Mouse (Mus musculus): ENCODE results near the gene Tspo2. TPM values are rescaled to one million over a fixed set of nuclear protein-coding genes. Genes with fewer than 3 reads are reported as not detected.

The Tspo2 gene
- polyA plus RNA-seq, 1 experiment from 2014 or later, result 0.24 TPM

DNA sequence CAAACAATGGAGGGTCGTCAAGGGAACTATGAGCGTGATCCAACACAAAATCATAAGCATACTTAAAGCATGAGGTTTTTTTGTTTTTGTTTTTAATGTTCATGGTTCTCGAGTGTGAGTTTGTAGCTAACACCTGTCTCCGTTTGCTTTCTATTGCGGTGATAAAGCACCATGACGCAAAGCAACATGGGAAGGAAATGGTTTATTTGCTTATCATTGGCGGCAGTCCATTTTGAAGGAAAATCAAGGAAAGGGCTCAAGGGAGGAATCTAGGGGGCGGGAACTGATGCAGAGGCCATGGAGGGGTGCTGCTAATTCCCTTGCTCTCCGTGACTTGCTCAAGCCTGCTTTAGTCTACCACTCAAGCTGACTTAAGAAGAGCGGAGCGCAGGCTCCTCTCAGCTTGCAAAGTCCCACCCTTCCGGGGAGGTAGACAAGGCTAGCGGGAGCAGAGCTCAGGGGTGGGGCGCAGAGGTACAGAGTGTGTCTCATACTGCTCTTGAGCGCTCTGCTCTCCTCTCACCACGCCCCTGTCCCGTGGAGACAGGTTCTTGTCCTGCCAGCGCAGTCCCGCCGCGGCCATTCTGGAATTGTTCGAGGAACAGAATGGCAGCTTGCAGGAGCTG lies 15.6 kb upstream of the Tspo2 start:
- Histone ChIP-seq H3K27me3 (replicated peaks; ENCODE audit: low read depth, poor library complexity, severe bottlenecking) (peaks cover 28% of the 10 kb centered on the region), H3K4me1 (peaks cover 11% of the 10 kb centered on the region), H3K4me3 (peak overlapping the region; percentile 34), H3K36me3 (replicated peaks) (no peaks in the 10 kb centered on the region), H3K27ac (replicated peaks) (no peak overlapping the region; the same call in 1 of the 2 replicates), H3K9me3 (no peaks in the 10 kb centered on the region)
- DNase-seq (ENCODE audit: low spot score), result no peak
- 43% methylated on average over 22 of the region's 22 CpGs for whole genome bisulfite sequencing

DNA sequence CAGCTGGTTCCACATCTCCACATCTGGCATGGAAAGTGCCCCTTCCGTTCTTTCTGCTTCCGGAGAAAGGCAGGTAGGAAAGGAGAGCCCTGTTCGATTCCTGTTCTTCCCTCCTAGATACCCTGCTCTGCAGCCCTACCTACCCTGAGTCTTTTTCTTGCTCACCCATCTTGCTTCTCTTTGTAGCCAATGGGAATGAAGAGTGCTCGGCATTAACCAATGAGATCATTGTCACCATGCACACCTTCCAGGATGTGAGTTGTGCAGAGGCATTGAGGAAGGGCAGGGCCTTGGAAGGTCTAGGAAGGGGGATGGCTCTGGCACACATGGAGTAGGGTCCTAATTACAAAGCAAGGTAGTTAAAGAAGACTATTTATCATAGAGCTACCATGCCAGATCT lies 12.1 kb upstream of the Tspo2 start:
- Histone ChIP-seq H3K27me3 (replicated peaks; ENCODE audit: low read depth, poor library complexity, severe bottlenecking) (peaks cover 28% of the 10 kb centered on the region), H3K4me3 (no peak overlapping the region), H3K9me3 (no peaks in the 10 kb centered on the region), H3K4me1 (peaks cover 11% of the 10 kb centered on the region), H3K27ac (replicated peaks) (no peak overlapping the region), H3K36me3 (replicated peaks) (no peaks in the 10 kb centered on the region)
- DNase-seq (ENCODE audit: low spot score), result no peak
- 93% methylated on average over 4 of the region's 4 CpGs for WGBS

DNA sequence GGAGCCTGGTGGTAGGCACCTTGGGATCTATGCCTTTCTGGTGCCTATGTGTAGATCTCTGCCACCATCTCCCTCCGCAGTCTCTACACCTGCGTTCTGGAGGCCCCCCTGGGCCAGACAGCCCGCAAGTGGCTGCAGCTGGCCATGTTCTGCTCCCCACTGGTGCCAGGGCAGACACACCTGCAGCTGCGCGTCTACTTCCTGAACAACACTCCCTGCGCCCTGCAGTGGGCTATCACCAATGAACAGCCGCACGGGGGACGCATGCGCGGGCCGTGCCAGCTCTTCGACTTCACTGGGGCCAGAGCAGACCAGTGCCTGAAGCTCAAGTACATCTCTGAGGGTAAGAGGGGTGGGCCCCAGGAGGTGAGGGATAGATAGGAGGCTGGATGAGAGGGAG lies 10.8 kb upstream of the Tspo2 start:
- no peak overlapping the region for H3K4me3 ChIP-seq
- DNase-seq (ENCODE audit: low spot score), result no peak
- 93% methylated on average over 13 of the region's 13 CpGs for WGBS
- H3K27ac ChIP-seq (replicated peaks), result no peak overlapping the region
- no peaks in the 10 kb centered on the region for H3K36me3 ChIP-seq (replicated peaks)
- peaks cover 3% of the 10 kb centered on the region for H3K4me1 ChIP-seq
- no peaks in the 10 kb centered on the region for H3K9me3 ChIP-seq
- H3K27me3 ChIP-seq (replicated peaks; ENCODE audit: low read depth, poor library complexity, severe bottlenecking), result peaks cover 20% of the 10 kb centered on the region

- no peaks in the 10 kb centered on the region for H3K9me3 ChIP-seq
- no peak for DNase-seq (ENCODE audit: low spot score)
- peaks cover 9% of the 10 kb centered on the region; the same call in 1 of the 2 replicates for H3K4me1 ChIP-seq
- no peak overlapping the region for H3K27ac ChIP-seq (replicated peaks)
- 87% methylated on average over 13 of the region's 13 CpGs for WGBS
- no peak overlapping the region for H3K4me3 ChIP-seq
- H3K36me3 ChIP-seq (replicated peaks), result no peaks in the 10 kb centered on the region
- no peaks in the 10 kb centered on the region; the same call in 1 of the 2 replicates for H3K27me3 ChIP-seq (replicated peaks; ENCODE audit: low read depth, poor library complexity, severe bottlenecking)
Measured at GRCm38 (mm10) chr17:48457971-48458653, 6.8 kb upstream of the Tspo2 start.

DNA sequence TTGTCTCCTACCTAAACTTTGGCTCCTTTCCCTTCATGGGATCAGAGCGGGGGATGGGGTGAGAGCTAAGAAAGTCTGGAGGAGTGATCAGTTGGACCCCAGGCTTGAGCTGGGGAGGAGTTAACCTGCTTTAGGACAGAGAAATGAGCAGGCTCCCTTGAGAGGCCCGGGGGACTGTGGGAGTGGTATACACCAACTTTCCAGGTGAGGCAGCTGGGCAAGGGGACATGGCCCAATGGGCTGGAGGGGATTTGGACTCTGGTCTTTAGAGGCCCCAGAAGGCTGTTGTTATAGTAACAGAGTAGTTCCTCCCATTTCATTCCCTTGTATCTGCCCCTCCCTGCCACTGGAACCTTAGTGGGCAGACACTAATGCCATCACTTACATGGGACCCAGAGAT lies 4.6 kb upstream of the Tspo2 start:
- 86% methylated on average over 2 of the region's 2 CpGs for WGBS
- DNase-seq (ENCODE audit: low spot score), result no peak
- H3K9me3 ChIP-seq, result no peaks in the 10 kb centered on the region

DNA sequence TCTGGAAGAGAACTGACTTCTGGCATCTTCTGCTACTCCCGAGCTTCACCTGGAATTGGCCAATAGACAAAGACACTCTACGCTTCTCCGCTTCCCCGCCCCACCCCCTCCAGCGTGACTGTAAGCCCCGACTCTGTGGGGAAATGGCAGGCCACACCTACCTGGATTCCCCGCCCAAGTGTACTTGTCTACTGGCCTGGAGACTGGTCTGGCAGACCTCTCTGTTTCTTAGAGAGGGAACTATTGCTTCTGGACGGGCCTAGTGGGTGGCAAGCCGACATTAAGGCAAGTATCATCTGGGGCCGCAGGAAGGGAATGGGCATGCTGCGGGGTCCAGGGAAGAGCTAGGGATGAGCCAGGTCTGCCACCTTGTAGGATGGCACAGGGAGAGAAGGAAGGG lies 3.4 kb upstream of the Tspo2 start, which contains the start of gene Unc5cl:
Unc5cl (plus strand) TSS at position 214 of the 400 bp plus-strand sequence.
- Histone ChIP-seq H3K4me1 (peaks cover 18% of the 10 kb centered on the region; the same call in 1 of the 2 replicates), H3K9me3 (no peaks in the 10 kb centered on the region), H3K36me3 (replicated peaks) (no peaks in the 10 kb centered on the region), H3K27me3 (replicated peaks; ENCODE audit: low read depth, poor library complexity, severe bottlenecking) (no peaks in the 10 kb centered on the region), H3K27ac (replicated peaks) (0 out of 2 replicates have a peak within 1 kb of the TSS, but pooled peaks have one; percentile 4), H3K4me3 (no peak within 1 kb of the TSS)
- WGBS, result 52% methylated on average over 11 of the region's 11 CpGs
- DNase-seq (ENCODE audit: low spot score), result peak; percentile 32

More for the DNA sequence above, 4.6 kb upstream of the Tspo2 start:
- H3K36me3 ChIP-seq (replicated peaks), result no peaks in the 10 kb centered on the region
- H3K27ac ChIP-seq (replicated peaks), result no peak overlapping the region
- no peaks in the 10 kb centered on the region; the same call in 1 of the 2 replicates for H3K27me3 ChIP-seq (replicated peaks; ENCODE audit: low read depth, poor library complexity, severe bottlenecking)
- no peak overlapping the region for H3K4me3 ChIP-seq
- peaks cover 18% of the 10 kb centered on the region; the same call in 1 of the 2 replicates for H3K4me1 ChIP-seq

DNA sequence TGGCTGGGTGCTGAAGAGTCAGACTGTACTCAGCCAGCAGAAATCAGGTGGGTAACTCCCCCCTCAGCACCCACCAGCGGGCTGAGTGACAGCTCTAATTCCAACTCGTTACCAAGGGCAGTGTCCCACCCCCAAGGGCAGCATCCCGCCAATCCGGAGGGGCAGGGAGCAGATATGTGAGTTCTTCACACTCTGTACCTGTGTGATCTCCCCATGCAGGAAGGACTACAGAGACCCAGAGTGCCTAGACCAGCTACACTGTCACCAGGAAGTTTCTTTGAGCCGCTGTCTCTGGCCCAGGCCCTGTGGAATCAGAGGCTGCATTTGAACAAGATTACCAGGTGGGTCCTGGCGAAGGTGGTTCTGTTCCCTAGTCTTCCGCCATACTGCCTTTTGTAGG lies 2.9 kb upstream of the Tspo2 start:
- Histone ChIP-seq H3K27me3 (replicated peaks; ENCODE audit: low read depth, poor library complexity, severe bottlenecking) (no peaks in the 10 kb centered on the region), H3K9me3 (no peaks in the 10 kb centered on the region), H3K4me3 (no peak overlapping the region), H3K27ac (replicated peaks) (0 out of 2 replicates have a peak overlapping the region, but pooled peaks have one; percentile 4), H3K36me3 (replicated peaks) (no peaks in the 10 kb centered on the region), H3K4me1 (peaks cover 18% of the 10 kb centered on the region; the same call in 1 of the 2 replicates)
- DNase-seq (ENCODE audit: low spot score), result no peak
- WGBS, result 52% methylated on average over 7 of the region's 7 CpGs

GRCm38 (mm10) chr17:48453489-48453888 lies 2.2 kb upstream of the Tspo2 start:
- no peak for DNase-seq (ENCODE audit: low spot score)
- 72% methylated on average over 7 of the region's 7 CpGs for WGBS
- no peaks in the 10 kb centered on the region for H3K36me3 ChIP-seq (replicated peaks)
- no peak overlapping the region for H3K4me3 ChIP-seq
- H3K27ac ChIP-seq (replicated peaks), result no peak overlapping the region
- peaks cover 18% of the 10 kb centered on the region; the same call in 1 of the 2 replicates for H3K4me1 ChIP-seq
- H3K27me3 ChIP-seq (replicated peaks; ENCODE audit: low read depth, poor library complexity, severe bottlenecking), result no peaks in the 10 kb centered on the region
- no peaks in the 10 kb centered on the region for H3K9me3 ChIP-seq

DNA sequence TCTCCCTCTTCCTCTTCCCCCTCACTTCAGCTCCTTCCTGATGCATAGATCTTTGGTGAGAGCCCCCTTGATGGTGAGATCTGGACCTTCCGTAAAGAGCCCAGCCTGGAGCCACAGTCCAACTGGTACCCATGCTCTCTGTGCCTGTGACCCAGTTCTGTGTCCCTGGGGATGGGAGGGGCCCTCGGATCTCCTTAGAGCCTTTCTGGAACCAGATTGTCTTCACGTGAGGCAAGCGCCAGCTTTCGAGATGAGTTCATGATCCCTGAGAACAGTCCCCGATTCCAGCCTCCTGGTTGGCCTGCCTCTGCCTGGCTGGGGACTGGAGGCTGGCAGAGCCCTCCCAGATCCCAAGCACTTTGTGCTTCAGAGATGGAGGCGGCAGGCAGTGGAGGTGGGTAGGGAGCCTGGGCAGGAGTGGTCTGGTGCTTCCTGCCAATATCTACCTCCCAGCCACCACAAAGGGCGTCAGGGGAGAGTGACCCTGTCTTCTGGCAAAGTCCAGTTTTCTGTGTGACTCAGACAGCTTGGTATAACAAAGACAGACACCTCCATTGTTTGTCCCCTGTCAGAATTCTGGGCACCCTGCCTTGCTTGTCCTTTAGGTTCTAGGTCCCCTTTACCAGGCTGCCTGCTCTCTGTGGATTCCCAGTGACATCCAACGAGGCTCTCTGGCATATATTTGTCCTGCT lies 577 bp upstream of the Tspo2 start:
- Histone ChIP-seq H3K4me3 (no peak overlapping the region), H3K27me3 (replicated peaks; ENCODE audit: low read depth, poor library complexity, severe bottlenecking) (no peaks in the 10 kb centered on the region), H3K36me3 (replicated peaks) (no peaks in the 10 kb centered on the region), H3K4me1 (peaks cover 18% of the 10 kb centered on the region; the same call in 1 of the 2 replicates), H3K27ac (replicated peaks) (peak overlapping the region; percentile 30; the same call in 1 of the 2 replicates), H3K9me3 (no peaks in the 10 kb centered on the region)
- 75% methylated on average over 9 of the region's 9 CpGs for WGBS
- DNase-seq (ENCODE audit: low spot score), result no peak

GRCm38 (mm10) chr17:48450666-48451352 lies 513 bp downstream of the Tspo2 start:
- Histone ChIP-seq H3K27me3 (replicated peaks; ENCODE audit: low read depth, poor library complexity, severe bottlenecking) (no peaks in the 10 kb centered on the region), H3K27ac (replicated peaks) (no peak overlapping the region), H3K4me3 (no peak overlapping the region), H3K4me1 (peaks cover 18% of the 10 kb centered on the region; the same call in 1 of the 2 replicates), H3K36me3 (replicated peaks) (no peaks in the 10 kb centered on the region), H3K9me3 (no peaks in the 10 kb centered on the region)
- no peak for DNase-seq (ENCODE audit: low spot score)
- WGBS, result 87% methylated on average over 13 of the region's 13 CpGs

DNA sequence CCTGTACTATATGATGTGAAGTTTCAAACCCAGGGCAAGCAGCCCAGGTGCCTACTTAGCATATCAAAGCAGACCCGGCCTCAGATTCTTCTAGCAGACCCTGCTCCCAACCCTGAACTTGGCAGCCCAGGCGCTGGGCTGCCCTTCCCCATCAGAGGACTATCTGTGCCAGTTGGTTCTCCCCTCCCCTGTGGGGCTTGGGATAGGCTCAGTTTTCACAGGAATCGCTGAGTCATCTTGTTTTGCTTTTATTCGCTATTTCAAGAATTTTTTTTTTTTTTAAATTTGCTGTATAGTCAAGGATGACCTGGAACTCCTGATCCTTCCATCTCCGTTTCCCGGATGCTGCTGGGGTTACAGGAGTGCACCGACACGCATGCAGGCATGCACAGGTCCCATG lies 3.6 kb downstream of the Tspo2 start:
- Histone ChIP-seq H3K27me3 (replicated peaks; ENCODE audit: low read depth, poor library complexity, severe bottlenecking) (no peaks in the 10 kb centered on the region), H3K4me1 (peaks cover 9% of the 10 kb centered on the region; the same call in 1 of the 2 replicates), H3K36me3 (replicated peaks) (no peaks in the 10 kb centered on the region), H3K4me3 (no peak overlapping the region), H3K27ac (replicated peaks) (no peak overlapping the region), H3K9me3 (no peaks in the 10 kb centered on the region)
- whole genome bisulfite sequencing, result 81% methylated on average over 8 of the region's 8 CpGs
- DNase-seq (ENCODE audit: low spot score), result no peak

DNA sequence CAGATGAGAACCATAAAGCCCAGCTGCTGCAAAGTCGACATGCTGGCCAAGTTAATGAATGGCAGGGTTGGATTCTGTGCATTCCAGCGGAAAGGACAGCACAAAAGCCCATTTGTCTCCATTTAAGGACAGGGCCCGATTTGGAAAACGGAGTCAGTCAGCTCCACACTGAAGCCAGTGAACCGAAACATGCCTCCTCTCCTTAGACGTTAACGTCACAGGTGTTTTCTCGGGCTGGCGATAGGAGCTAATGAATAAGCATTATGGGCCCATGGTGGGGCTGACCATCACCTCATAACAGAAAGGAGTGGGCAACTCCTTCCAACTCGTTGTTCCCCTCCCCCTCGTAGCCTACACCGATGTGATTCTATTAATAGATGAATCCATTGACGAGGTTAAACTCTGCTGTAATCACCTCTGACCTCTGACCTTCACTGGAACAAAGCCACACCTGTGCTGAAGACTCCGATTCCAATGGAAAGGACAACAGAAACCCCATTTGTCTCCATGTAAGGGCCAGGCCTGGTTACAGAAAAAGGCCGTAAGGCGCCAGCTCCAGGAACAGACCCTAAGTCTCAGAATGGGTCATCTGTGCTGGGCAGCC lies 7.7 kb downstream of the Tspo2 start:
- H3K27me3 ChIP-seq (replicated peaks; ENCODE audit: low read depth, poor library complexity, severe bottlenecking), result no peaks in the 10 kb centered on the region
- H3K4me3 ChIP-seq, result no peak overlapping the region
- 58% methylated on average over 16 of the region's 16 CpGs for WGBS
- H3K4me1 ChIP-seq, result no peaks in the 10 kb centered on the region
- no peaks in the 10 kb centered on the region for H3K36me3 ChIP-seq (replicated peaks)
- no peak for DNase-seq (ENCODE audit: low spot score)
- no peaks in the 10 kb centered on the region for H3K9me3 ChIP-seq
- no peak overlapping the region for H3K27ac ChIP-seq (replicated peaks)

Data from embryonic facial prominence, embryonic 10.5 days (tissue).